Mouse (Mus musculus) bone marrow macrophage, adult 2 months (primary cell): ENCODE data around the gene Lypd8. TPM values are rescaled to one million over a fixed set of nuclear protein-coding genes. Genes with fewer than 3 reads are reported as not detected.
"Not testable (repeated sequence)": the region's sequence is repeated elsewhere in the genome, so short reads cannot be mapped to it uniquely, and the experiment has no call there.

Experiments
- H3K27ac ChIP-seq: 2 replicates; pipeline ENCODE4 v1.5.1; 2012; ENCODE audit warnings: low read depth, low read length; ENCODE audit not compliant: insufficient read depth
- H3K4me1 ChIP-seq: 2 replicates; pipeline ENCODE4 v1.6.1; 2012; ENCODE audit warnings: low read length; ENCODE audit not compliant: control insufficient read depth, insufficient read depth
- H3K4me3 ChIP-seq: 2 replicates; pipeline ENCODE4 v1.5.1; 2012; ENCODE audit warnings: mild to moderate bottlenecking, low read length, moderate library complexity; ENCODE audit not compliant: insufficient read depth
- CTCF ChIP-seq: IDR thresholded peaks from 2 replicates; pipeline ENCODE4 v1.5.1; 2012; ENCODE audit warnings: low read depth, mild to moderate bottlenecking, low read length, moderate library complexity
- POLR2A ChIP-seq: IDR thresholded peaks from 2 replicates; pipeline ENCODE4 v1.6.1; 2012; ENCODE audit warnings: mild to moderate bottlenecking, low read depth, low read length, borderline replicate concordance
- polyA plus RNA-seq: library from polyadenylated mRNA; stranded (reverse); fragments of >200 nt; gene quantifications from 2 replicates; pipeline ENCODE4 v1.2.4, GENCODE M21; 2012; ENCODE audit not compliant: missing spikeins, insufficient read depth, insufficient read length

The Lypd8 gene
- polyA plus RNA-seq, 1 experiment, result not detected

GRCm38 (mm10) chr11:58353709-58354108 is 25.1 kb upstream of the Lypd8 start:
- Histone ChIP-seq H3K27ac (no peak overlapping the region), H3K4me3 (no peak overlapping the region), H3K4me1 (no peaks in the 10 kb centered on the region)
- TF ChIP-seq POLR2A (no peak), CTCF (no peak)

GRCm38 (mm10) chr11:58354476-58354875 is 24.4 kb upstream of the Lypd8 start:
- no peak overlapping the region for H3K27ac ChIP-seq
- TF ChIP-seq CTCF (no peak), POLR2A (no peak)
- H3K4me1 ChIP-seq, result no peaks in the 10 kb centered on the region

DNA sequence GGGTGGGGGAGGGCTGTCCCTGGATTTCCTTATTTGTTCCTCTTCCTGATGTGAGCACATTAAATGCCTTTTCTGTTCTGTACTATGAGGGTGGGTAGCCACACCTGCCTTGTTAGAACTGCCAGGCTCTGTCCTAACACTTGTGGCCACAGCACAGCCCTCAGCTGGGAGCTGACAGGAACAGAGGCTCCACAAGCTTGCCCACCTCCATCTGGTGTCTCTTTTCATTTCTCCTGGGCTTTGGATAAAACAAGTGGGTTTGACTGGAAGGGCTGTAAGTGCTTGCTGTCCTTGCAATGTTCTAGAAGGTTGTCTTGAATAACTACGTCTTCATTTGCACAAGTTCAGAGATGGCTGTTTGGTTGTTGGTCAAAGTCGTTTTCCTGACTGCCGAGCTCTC is 23.9 kb upstream of the Lypd8 start:
- TF ChIP-seq CTCF, result no peak
- no peak for TF ChIP-seq POLR2A
- Histone ChIP-seq H3K4me3 (no peak overlapping the region), H3K4me1 (no peaks in the 10 kb centered on the region), H3K27ac (no peak overlapping the region)

More at GRCm38 (mm10) chr11:58354476-58354875, 24.4 kb upstream of the Lypd8 start:
- no peak overlapping the region for H3K4me3 ChIP-seq

DNA sequence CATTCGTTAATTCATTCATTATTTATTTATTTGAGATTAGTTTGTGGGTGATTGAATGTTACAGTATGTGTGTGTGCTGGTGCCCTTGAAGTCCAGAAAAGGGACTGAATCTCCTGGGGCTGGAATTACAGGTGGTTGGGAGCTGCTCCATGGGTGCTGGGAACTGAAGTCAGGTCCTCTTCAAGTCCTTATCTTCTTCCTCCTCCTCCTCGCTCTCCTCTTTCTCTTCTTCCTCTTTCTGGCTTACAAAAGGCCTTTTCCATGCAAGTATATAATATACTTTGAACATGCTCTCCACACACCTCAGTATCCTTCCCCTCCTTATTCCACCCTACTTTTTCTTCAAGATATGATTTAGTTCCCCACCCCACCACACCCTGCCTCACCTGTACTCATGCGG is 21.8 kb upstream of the Lypd8 start:
- TF ChIP-seq CTCF (no peak), POLR2A (no peak)
- Histone ChIP-seq H3K27ac (no peak overlapping the region), H3K4me3 (no peak overlapping the region), H3K4me1 (no peaks in the 10 kb centered on the region)

DNA sequence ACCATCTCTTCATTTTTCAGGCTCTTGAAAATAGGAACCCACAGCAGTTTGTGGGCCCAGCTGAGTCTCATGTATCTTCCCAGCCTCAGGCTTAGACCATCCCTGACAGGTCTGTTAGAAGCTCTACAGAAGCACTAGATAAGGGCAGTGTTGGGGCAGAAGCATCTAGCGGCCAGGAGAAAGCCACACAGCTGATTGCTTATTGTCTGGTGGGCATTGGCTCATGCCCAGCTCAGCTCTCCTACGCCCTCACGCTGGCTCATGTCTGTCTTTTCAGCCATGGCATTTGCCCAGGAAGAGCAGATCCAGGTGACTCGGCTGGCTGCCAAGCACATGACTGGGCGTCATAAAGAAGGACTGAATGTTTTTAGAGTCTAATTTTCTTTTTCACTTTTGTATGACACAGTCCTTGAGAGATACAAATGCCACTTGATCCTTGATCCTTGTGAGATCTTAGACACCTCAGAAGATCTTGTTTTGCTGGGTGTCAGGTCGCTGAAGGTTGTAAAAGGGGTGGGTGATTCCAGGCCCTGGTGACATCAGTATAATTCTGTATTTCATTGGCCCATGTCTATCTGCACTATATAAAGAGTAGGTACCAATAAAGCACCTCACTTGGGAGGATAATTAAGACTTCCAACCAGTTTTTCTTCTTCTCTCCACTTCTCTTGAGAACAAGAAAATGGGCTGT is 20.9 kb upstream of the Lypd8 start:
- TF ChIP-seq POLR2A, result no peak
- no peak for TF ChIP-seq CTCF
- H3K4me3 ChIP-seq, result no peak overlapping the region
- H3K4me1 ChIP-seq, result no peaks in the 10 kb centered on the region
- H3K27ac ChIP-seq, result no peak overlapping the region

DNA sequence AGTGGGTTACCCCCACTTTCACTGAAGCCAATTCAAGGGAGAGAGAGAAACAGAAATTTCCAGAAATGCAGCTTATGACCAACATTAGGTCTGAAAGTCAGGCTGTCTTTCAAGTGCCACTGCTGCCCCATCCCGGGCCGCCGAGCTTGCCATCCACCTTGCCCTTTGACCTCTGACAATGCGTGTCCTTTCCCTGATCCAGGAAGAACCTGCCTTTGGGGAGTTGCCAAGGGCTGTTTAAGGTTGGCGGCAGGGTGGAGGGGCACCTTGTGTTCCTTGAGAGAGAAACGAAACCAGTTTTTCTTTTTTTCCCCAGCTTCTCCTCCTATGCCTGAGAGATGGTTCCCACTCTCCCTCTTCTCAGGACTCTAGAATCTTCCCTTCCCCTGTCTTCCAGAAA is 16.3 kb upstream of the Lypd8 start:
- not testable (repeated sequence) for H3K4me1 ChIP-seq, H3K4me3 ChIP-seq, H3K27ac ChIP-seq

DNA sequence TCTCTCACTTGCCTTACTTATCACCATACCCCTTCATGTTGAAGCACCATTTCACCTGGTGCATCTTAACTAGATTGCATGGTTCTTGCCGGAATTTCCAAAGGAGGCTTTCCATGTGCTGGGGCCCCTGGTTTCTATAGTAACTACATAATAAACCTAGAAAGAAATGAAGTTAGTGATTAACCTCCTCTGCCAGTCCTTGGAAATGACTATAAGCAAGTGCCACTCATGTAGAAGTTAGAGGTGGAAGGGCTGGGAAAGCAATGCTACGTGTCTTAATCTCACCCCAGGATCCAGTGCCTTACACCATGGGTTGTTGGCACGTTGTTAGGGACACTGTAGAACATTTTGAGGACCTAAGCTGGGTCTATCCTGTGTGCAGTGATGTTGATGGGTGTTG is 14.4 kb upstream of the Lypd8 start:
- Histone ChIP-seq H3K27ac (no peak overlapping the region), H3K4me3 (no peak overlapping the region), H3K4me1 (no peaks in the 10 kb centered on the region)
- TF ChIP-seq POLR2A (no peak), CTCF (no peak)

DNA sequence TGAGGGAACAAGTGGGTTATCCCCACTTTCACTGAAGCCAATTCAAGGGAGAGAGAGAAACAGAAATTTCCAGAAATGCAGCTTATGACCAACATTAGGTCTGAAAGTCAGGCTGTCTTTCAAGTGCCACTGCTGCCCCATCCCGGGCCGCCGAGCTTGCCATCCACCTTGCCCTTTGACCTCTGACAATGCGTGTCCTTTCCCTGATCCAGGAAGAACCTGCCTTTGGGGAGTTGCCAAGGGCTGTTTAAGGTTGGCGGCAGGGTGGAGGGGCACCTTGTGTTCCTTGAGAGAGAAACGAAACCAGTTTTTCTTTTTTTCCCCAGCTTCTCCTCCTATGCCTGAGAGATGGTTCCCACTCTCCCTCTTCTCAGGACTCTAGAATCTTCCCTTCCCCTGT is 12.7 kb upstream of the Lypd8 start:
- not testable (repeated sequence) for H3K4me1 ChIP-seq, H3K27ac ChIP-seq, H3K4me3 ChIP-seq

- Histone ChIP-seq H3K4me1 (no peaks in the 10 kb centered on the region), H3K4me3 (no peak overlapping the region), H3K27ac (no peak overlapping the region)
- TF ChIP-seq CTCF (no peak), POLR2A (no peak)
Observed at GRCm38 (mm10) chr11:58377273-58377672, 1.6 kb upstream of the Lypd8 start.

GRCm38 (mm10) chr11:58377686-58378085 is 1.2 kb upstream of the Lypd8 start:
- H3K4me1 ChIP-seq, result no peaks in the 10 kb centered on the region
- TF ChIP-seq CTCF (no peak), POLR2A (no peak)

GRCm38 (mm10) chr11:58379516-58379915 is 673 bp downstream of the Lypd8 start:
- TF ChIP-seq POLR2A, result no peak
- TF ChIP-seq CTCF, result no peak
- Histone ChIP-seq H3K27ac (no peak overlapping the region), H3K4me1 (no peaks in the 10 kb centered on the region), H3K4me3 (no peak overlapping the region)

More at GRCm38 (mm10) chr11:58377686-58378085, 1.2 kb upstream of the Lypd8 start:
- Histone ChIP-seq H3K4me3 (no peak overlapping the region), H3K27ac (no peak overlapping the region)
